Mouse (Mus musculus) spleen, adult 2 months (tissue): ENCODE measurements at regions not wholly inside any gene's neighbourhood (a gene's known extent, or its start where the extent isn't known, plus 50 kb on each side); places are given as distances from the start of the nearest gene placed in this dataset.
A peak's percentile ranks its signal among the peaks of the same experiment; 100 is the strongest.

Source experiments
- DNase-seq, 2 experiments: peaks; one replicate each; pipeline versions ENCODE4 v3.0.0 to v3.0.0-alpha.2; 2012 to 2021; ENCODE audit warnings: low spot score in 2 of 2, low read depth in 1 of 2
- H3K27ac ChIP-seq: fragments of 200-500 bp; 2 replicates; pipeline ENCODE4 v1.5.1; 2012; ENCODE audit warnings: low read length, inconsistent platforms; ENCODE audit not compliant: insufficient read depth
- H3K27me3 ChIP-seq: fragments of 200-500 bp; 2 replicates; pipeline ENCODE4 v1.6.1; 2012; ENCODE audit warnings: mild to moderate bottlenecking, moderate library complexity, low read length, inconsistent platforms; ENCODE audit not compliant: control insufficient read depth, insufficient read depth
- H3K36me3 ChIP-seq: fragments of 200-500 bp; 2 replicates; pipeline ENCODE4 v1.6.1; 2012; ENCODE audit warnings: mild to moderate bottlenecking, low read length, inconsistent platforms; ENCODE audit not compliant: control insufficient read depth, insufficient read depth
- H3K4me1 ChIP-seq: fragments of 200-500 bp; 2 replicates; pipeline ENCODE4 v1.6.1; 2011; ENCODE audit warnings: inconsistent platforms; ENCODE audit not compliant: control insufficient read depth, insufficient read depth, insufficient read length
- H3K4me3 ChIP-seq: fragments of 200-500 bp; 2 replicates; pipeline ENCODE4 v1.5.1; 2011; ENCODE audit warnings: mild to moderate bottlenecking, inconsistent platforms; ENCODE audit not compliant: insufficient read depth, insufficient read length; ENCODE audit errors: extremely low read depth
- CTCF ChIP-seq: fragments of 200-500 bp; IDR thresholded peaks from 2 replicates; pipeline ENCODE4 v1.5.1; 2011; ENCODE audit warnings: mild to moderate bottlenecking, inconsistent platforms; ENCODE audit not compliant: insufficient read depth, insufficient read length, insufficient replicate concordance; ENCODE audit errors: extremely low read depth
- POLR2A ChIP-seq: fragments of 200-500 bp; IDR thresholded peaks from 2 replicates; pipeline ENCODE4 v1.6.1; 2011; ENCODE audit warnings: low read depth, low read length, inconsistent platforms
- WGBS: fragments of 180-500 bp; shearing (Covaris S2); methylation state at CpG from one replicate; pipeline ENCODE4 v1.1.7; 2018; 5-methylcytosine and 5-hydroxymethylcytosine counted together

DNA sequence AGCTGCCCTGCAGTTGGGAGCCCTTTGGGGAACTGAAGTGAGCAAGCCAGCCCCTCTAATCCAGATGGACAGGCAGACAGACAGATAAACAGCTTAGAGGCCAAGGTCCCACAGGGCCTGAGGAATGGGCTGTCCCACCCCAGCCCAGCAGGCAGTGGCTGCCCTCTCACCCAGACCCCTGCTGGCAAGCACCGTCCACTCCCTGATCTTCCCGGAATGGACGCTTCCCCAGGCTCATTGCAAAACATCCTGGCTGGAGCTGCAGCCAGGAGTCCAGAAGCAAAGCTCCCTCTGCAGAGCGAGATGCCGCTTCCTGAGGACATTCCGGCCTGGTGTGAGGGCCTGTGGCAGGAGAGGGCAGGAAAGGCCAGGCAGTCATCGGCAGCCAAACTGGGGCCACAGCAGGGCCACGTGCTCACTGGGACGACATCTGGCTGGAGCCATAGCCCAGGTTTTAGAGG lies 154.6 kb upstream of the Zmiz1 start:
- Histone ChIP-seq H3K27ac (peak overlapping the region; percentile 47; the same call in 1 of the 2 replicates), H3K4me3 (no peak overlapping the region), H3K36me3 (no peaks in the 10 kb centered on the region), H3K4me1 (no peaks in the 10 kb centered on the region; the same call in 1 of the 2 replicates), H3K27me3 (no peaks in the 10 kb centered on the region)
- WGBS, result 81% methylated on average over 9 of the region's 9 CpGs
- DNase-seq, result no peak
- no peak for TF ChIP-seq CTCF
- no peak for TF ChIP-seq POLR2A

- no peak overlapping the region for H3K4me3 ChIP-seq
- H3K36me3 ChIP-seq, result no peaks in the 10 kb centered on the region
- WGBS, result 81% methylated on average over 7 of the region's 7 CpGs
- no peaks in the 10 kb centered on the region for H3K27me3 ChIP-seq
- TF ChIP-seq CTCF (no peak), POLR2A (no peak)
- H3K27ac ChIP-seq, result no peak overlapping the region
- no peaks in the 10 kb centered on the region; the same call in 1 of the 2 replicates for H3K4me1 ChIP-seq
- DNase-seq, result no peak
Measured at GRCm38 (mm10) chr14:25306166-25306565, 152.8 kb upstream of the Zmiz1 start.

- no peak for TF ChIP-seq CTCF
- no peak for TF ChIP-seq POLR2A
- Histone ChIP-seq H3K4me1 (no peaks in the 10 kb centered on the region), H3K27ac (no peak overlapping the region), H3K4me3 (no peak overlapping the region), H3K36me3 (no peaks in the 10 kb centered on the region), H3K27me3 (no peaks in the 10 kb centered on the region)
- 75% methylated on average over 3 of the region's 3 CpGs for WGBS
- DNase-seq, result no peak
Measured at GRCm38 (mm10) chr14:25306961-25307654, 151.9 kb upstream of the Zmiz1 start.

DNA sequence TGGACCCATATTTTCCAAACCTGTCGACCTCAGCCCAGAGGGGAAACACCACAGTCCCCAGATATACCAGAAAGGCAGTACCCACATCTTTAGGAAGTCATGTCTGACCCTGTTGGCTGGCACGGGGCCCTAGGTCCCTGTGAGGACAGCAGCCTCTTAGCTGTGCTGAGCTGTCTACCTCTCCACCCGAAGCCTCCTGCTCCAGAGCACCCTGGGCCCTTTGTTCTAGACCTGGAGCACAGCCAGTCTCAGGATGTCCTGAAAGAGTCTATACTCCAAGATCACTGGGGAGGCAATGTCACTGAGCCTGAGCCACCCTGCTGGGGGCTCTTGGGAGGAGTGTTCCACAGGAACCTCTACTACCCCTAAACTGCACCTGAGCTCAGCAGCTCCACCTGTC lies 150.9 kb upstream of the Zmiz1 start:
- no peak for DNase-seq
- Histone ChIP-seq H3K4me1 (no peaks in the 10 kb centered on the region), H3K4me3 (no peak overlapping the region), H3K36me3 (no peaks in the 10 kb centered on the region), H3K27ac (no peak overlapping the region), H3K27me3 (no peaks in the 10 kb centered on the region)
- WGBS, result 32% methylated on average over 3 of the region's 3 CpGs
- no peak for TF ChIP-seq POLR2A
- no peak for TF ChIP-seq CTCF

- Histone ChIP-seq H3K4me3 (no peak overlapping the region), H3K27me3 (no peaks in the 10 kb centered on the region), H3K27ac (no peak overlapping the region), H3K4me1 (no peaks in the 10 kb centered on the region), H3K36me3 (no peaks in the 10 kb centered on the region)
- no peak for DNase-seq
- no peak for TF ChIP-seq POLR2A
- no peak for TF ChIP-seq CTCF
- 81% methylated on average over 4 of the region's 4 CpGs for WGBS
Measured at GRCm38 (mm10) chr14:25310671-25311151, 148.3 kb upstream of the Zmiz1 start.

DNA sequence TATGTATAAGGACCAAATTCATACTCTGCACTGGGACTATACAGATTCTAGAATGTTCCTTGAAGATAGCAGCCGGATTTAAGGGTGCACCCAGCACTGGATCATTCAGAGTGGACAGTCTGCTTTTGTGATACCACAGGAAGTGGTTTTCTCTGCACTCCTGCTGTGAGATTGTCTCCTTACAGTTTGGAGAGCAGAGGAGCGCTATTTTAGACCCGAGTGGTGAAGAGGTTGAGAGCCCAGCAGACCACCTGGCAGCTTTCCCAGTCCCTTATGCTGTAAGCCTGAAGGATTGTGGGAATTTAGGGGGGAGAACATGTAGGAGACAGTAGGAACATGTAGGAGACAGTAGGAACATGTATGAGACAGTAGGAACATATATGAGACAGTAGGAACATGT lies 147.5 kb upstream of the Zmiz1 start:
- Histone ChIP-seq H3K4me1 (no peaks in the 10 kb centered on the region), H3K27me3 (no peaks in the 10 kb centered on the region), H3K4me3 (no peak overlapping the region), H3K36me3 (no peaks in the 10 kb centered on the region), H3K27ac (no peak overlapping the region)
- 28% methylated on average over 3 of the region's 3 CpGs for WGBS
- DNase-seq, result no peak
- TF ChIP-seq CTCF, result no peak
- no peak for TF ChIP-seq POLR2A

DNA sequence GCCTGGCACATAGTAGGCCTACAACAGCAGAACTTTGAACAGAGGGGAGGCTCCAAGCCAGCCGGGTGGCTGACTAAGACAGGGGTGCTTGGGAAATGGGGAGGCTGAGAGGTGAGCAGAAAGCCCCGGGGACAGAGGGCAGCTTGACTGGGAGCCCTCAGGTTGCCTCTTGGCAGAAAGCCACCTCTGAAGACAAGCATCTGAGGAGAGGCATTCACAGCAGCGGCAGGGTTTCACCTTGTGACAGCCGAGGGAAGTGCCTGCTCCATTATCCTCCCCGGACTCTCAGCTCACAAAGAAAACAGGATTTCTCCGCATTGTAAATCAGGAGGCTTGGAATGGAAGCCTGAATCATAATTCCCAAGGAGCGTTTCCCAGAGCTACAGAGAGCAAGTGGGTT lies 146.8 kb upstream of the Zmiz1 start:
- Histone ChIP-seq H3K27ac (no peak overlapping the region), H3K36me3 (no peaks in the 10 kb centered on the region), H3K4me3 (no peak overlapping the region), H3K4me1 (no peaks in the 10 kb centered on the region), H3K27me3 (no peaks in the 10 kb centered on the region)
- 52% methylated on average over 7 of the region's 7 CpGs for WGBS
- no peak for TF ChIP-seq CTCF
- no peak for TF ChIP-seq POLR2A
- DNase-seq, result no peak
